8 mouse cellular contexts compared by ENCODE assay signal in genomic region chr4:149723855-149724731, GRCm38 (mm10). TPM values are rescaled to one million over a fixed set of nuclear protein-coding genes. Genes with fewer than 3 reads are reported as not detected.
DNase-seq lines count a peak whose midpoint lies in the region; ATAC-seq and TF ChIP-seq lines count a peak whose summit lies in the region.

No protein-coding gene starts in this region.

- no peak overlapping the region for H3K4me2 ChIP-seq in liver, embryonic 12.5 days
- H3K4me2 ChIP-seq in hindbrain, embryonic 16.5 days (ENCODE audit: low read length): no peak overlapping the region

- H3K9ac ChIP-seq in liver, embryonic 12.5 days: no peak overlapping the region
- H3K9ac ChIP-seq in hindbrain, embryonic 16.5 days (ENCODE audit: low read depth, low read length): no peak overlapping the region

- peaks cover 10% of the 10 kb centered on the region for H3K4me1 ChIP-seq in liver, embryonic 12.5 days
- H3K4me1 ChIP-seq in hindbrain, embryonic 16.5 days (ENCODE audit: control insufficient read depth, insufficient read depth, low read depth, low read length): peaks cover 22% of the 10 kb centered on the region
- no peaks in the 10 kb centered on the region for H3K4me1 ChIP-seq in lung, adult 2 months (ENCODE audit: control insufficient read depth, insufficient read depth, low read length)

- 72% methylated on average over 17 of the region's 17 CpGs for WGBS in liver, embryonic 12.5 days (ENCODE audit: insufficient replicate concordance)
- WGBS in hindbrain, embryonic 16.5 days: 70% methylated on average over 17 of the region's 17 CpGs
- 79% methylated on average over 17 of the region's 17 CpGs for WGBS in lung, adult 2 months

- POLR2A ChIA-PET in Patski (lab: Charles Lee): no interaction called here

- no peaks in the 10 kb centered on the region for H3K27me3 ChIP-seq in liver, embryonic 12.5 days (replicated peaks)
- H3K27me3 ChIP-seq in Patski: no peaks in the 10 kb centered on the region
- H3K27me3 ChIP-seq in hindbrain, embryonic 16.5 days (replicated peaks; ENCODE audit: control insufficient read depth, insufficient read depth, low read length): no peaks in the 10 kb centered on the region

- no peak for ATAC-seq in liver, embryonic 12.5 days
- peak; percentile 46 for ATAC-seq in Patski
- peak; percentile 68 for ATAC-seq in hindbrain, embryonic 16.5 days
- no peak for ATAC-seq in granulocyte monocyte progenitor cell, adult 5-6 weeks (replicated peaks; ENCODE audit: poor library complexity, severe bottlenecking)

- no peak for TF ChIP-seq POLR2A in lung, adult 2 months (IDR thresholded peaks at IDR 0.05; ENCODE audit: borderline replicate concordance, extremely low read depth, low read depth, low read length)

- no peak overlapping the region for H3K27ac ChIP-seq in liver, embryonic 12.5 days
- H3K27ac ChIP-seq in hindbrain, embryonic 16.5 days (ENCODE audit: low read depth, low read length): peak overlapping the region; percentile 31; the same call in 1 of the 2 replicates

- DNase-seq in liver (peak; percentile 54), Patski (ENCODE audit: low read depth, low spot score) (no peak)
- peak; percentile 41 for DNase-seq in embryo, embryonic 11 days
- peak; percentile 63 for DNase-seq in lung, adult 2 months
- DNase-seq in skeletal muscle tissue, adult 2 months (ENCODE audit: low read depth, low spot score): peak; percentile 51

- H3K36me3 ChIP-seq in liver, embryonic 12.5 days: peaks cover 97% of the 10 kb centered on the region
- H3K36me3 ChIP-seq in hindbrain, embryonic 16.5 days (ENCODE audit: control insufficient read depth, insufficient read depth, low read length): peaks cover 30% of the 10 kb centered on the region

- H3K4me3 ChIP-seq in liver, embryonic 12.5 days: no peak overlapping the region
- no peak overlapping the region for H3K4me3 ChIP-seq in hindbrain, embryonic 16.5 days (ENCODE audit: low read length)
- H3K4me3 ChIP-seq in lung, adult 2 months (replicated peaks; ENCODE audit: extremely low read depth, low read depth, low read length): no peak overlapping the region

- no peak for TF ChIP-seq CTCF in Patski (IDR thresholded peaks at IDR 0.05)
- TF ChIP-seq CTCF in lung, adult 2 months (IDR thresholded peaks at IDR 0.05; ENCODE audit: insufficient read depth, low read length): peak; percentile 92

- no peaks in the 10 kb centered on the region for H3K9me3 ChIP-seq in liver, embryonic 12.5 days (replicated peaks)
- H3K9me3 ChIP-seq in hindbrain, embryonic 16.5 days (ENCODE audit: control insufficient read depth, low read length): no peaks in the 10 kb centered on the region

- in situ Hi-C loops in Patski (cut with MboI; ENCODE audit: low pct_unique_long_range_greater_than_20kb): no loop called here

- CTCF ChIA-PET in Patski (lab: Charles Lee): interaction anchor here (1.2 to 1.6 kb wide), 2 partner anchors 9 to 13 kb away, joined by 3 to 6 read pairs; no protein-coding TSS in a partner anchor

RNA-seq across cellular contexts. Expression of gene Tmem201, which starts 13.8 kb away (rescaled TPM):
- 12.8 and 13.8 TPM in 2 replicates for polyA plus RNA-seq in liver, embryonic 12.5 days (2016; fragmentation: Nextera tagmentation; extraction: Ambion mirVana)
- 27.9 TPM for polyA plus RNA-seq in Patski (2021)
- polyA plus RNA-seq in hindbrain, embryonic 16.5 days (2015; fragmentation: Nextera tagmentation; extraction: Ambion mirVana): 43.9 and 49.7 TPM in 2 replicates
- polyA plus RNA-seq in lung, adult 2 months (2012; rRNA removed): 34.0 TPM in 2 replicates
- total RNA-seq in granulocyte monocyte progenitor cell, adult 5-6 weeks (2014; fragmentation: Nextera tagmentation): 14.0 and 17.6 TPM in 2 replicates
- 7.1 and 7.5 TPM in 2 replicates for total RNA-seq in granulocyte monocyte progenitor cell, adult 5-6 weeks (2017)

RNA-seq across cellular contexts. Expression of gene Pik3cd, which starts 21.7 kb away (rescaled TPM):
- polyA plus RNA-seq in liver, embryonic 12.5 days (2016; fragmentation: Nextera tagmentation; extraction: Ambion mirVana): 7.6 and 8.9 TPM in 2 replicates
- 0.51 TPM for polyA plus RNA-seq in Patski (2021)
- 13.1 and 16.3 TPM in 2 replicates for polyA plus RNA-seq in hindbrain, embryonic 16.5 days (2015; fragmentation: Nextera tagmentation; extraction: Ambion mirVana)
- 14.6 and 19.3 TPM in 2 replicates for polyA plus RNA-seq in lung, adult 2 months (2012; rRNA removed)
- total RNA-seq in granulocyte monocyte progenitor cell, adult 5-6 weeks (2014; fragmentation: Nextera tagmentation): 72.9 and 80.4 TPM in 2 replicates
- total RNA-seq in granulocyte monocyte progenitor cell, adult 5-6 weeks (2017): 64.5 and 81.6 TPM in 2 replicates

RNA-seq across cellular contexts. Expression of gene Slc25a33, which starts 50.0 kb away (rescaled TPM):
- polyA plus RNA-seq in liver, embryonic 12.5 days (2016; fragmentation: Nextera tagmentation; extraction: Ambion mirVana): 17.1 and 17.3 TPM in 2 replicates
- polyA plus RNA-seq in Patski (2021): 23.3 TPM
- polyA plus RNA-seq in hindbrain, embryonic 16.5 days (2015; fragmentation: Nextera tagmentation; extraction: Ambion mirVana): 33.2 and 37.2 TPM in 2 replicates
- polyA plus RNA-seq in lung, adult 2 months (2012; rRNA removed): 9.5 and 12.7 TPM in 2 replicates
- total RNA-seq in granulocyte monocyte progenitor cell, adult 5-6 weeks (2014; fragmentation: Nextera tagmentation): 1.6 and 5.8 TPM in 2 replicates
- 3.9 and 5.2 TPM in 2 replicates for total RNA-seq in granulocyte monocyte progenitor cell, adult 5-6 weeks (2017)

Comparison
In these comparisons a context has a peak if more than half of its experiments do, and no peak if none do; other contexts are left out.
1. ATAC-seq: peak in Patski (single experiment) and hindbrain, embryonic 16.5 days (single experiment); none in liver, embryonic 12.5 days (single experiment) and granulocyte monocyte progenitor cell, adult 5-6 weeks (single experiment).